Mouse (Mus musculus): ENCODE results near the gene Pde4d. TPM values are rescaled to one million over a fixed set of nuclear protein-coding genes. Genes with fewer than 3 reads are reported as not detected.
"Not testable (repeated sequence)": the region's sequence is repeated elsewhere in the genome, so short reads cannot be mapped to it uniquely, and the experiment has no call there.

Pde4d gene
- polyA plus RNA-seq, 1 experiment from 2014 or later: 12.4 TPM

DNA sequence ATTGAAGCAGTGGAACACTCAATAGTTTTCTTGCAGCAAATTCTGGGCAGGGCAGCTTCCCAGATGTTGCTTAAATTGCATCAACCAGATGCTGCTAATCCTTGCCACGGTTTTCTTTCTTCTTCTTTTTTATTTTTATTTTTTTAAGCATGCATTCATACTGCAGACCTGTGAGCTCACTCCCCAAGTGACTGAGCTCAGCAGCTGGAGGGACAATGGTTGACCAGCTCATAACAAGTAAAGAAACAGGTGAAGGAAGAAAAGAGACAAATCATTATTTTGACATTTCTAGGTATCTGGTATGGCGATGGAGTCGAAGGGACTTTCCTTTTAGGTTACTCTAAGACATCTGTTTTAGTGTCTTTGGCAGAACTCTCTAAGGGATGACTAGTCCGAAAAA lies 308.6 kb downstream of the Pde4d start:
- no peak for ATAC-seq (ENCODE audit: low FRiP score, low read depth)
- WGBS: 86% methylated on average over 4 of the region's 4 CpGs

DNA sequence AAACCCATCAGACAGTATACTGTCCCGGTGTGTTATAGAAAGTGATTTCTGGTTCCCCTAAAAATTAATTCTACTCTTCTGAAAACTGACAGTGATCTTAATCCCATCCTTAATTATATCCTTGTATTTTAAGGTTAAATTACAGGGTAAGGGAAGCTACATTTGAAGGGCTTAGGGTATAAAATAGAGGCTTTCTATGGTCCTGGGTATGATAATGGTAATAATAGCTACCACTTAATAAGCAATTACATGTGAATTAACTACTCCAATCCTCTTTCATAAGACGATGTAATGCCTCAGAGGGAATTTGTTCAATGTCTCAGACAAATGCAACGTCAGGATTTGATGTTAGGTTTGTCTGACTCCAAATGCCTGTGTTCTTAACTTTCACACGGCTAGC lies 309.4 kb downstream of the Pde4d start:
- Histone ChIP-seq H3K27me3 (replicated peaks) (no peaks in the 10 kb centered on the region), H3K4me3 (no peak overlapping the region), H3K4me1 (no peaks in the 10 kb centered on the region), H3K36me3 (no peaks in the 10 kb centered on the region), H3K27ac (no peak overlapping the region), H3K9me3 (no peaks in the 10 kb centered on the region), H3K4me2 (replicated peaks) (no peak overlapping the region), H3K9ac (no peak overlapping the region)
- WGBS: 85% methylated on average over 4 of the region's 4 CpGs
- ATAC-seq (ENCODE audit: low FRiP score, low read depth): no peak

More for the DNA sequence above, 308.6 kb downstream of the Pde4d start:
- H3K4me2 ChIP-seq (replicated peaks): no peak overlapping the region
- H3K27me3 ChIP-seq (replicated peaks): no peaks in the 10 kb centered on the region
- H3K36me3 ChIP-seq: no peaks in the 10 kb centered on the region
- H3K9me3 ChIP-seq: no peaks in the 10 kb centered on the region
- H3K4me1 ChIP-seq: no peaks in the 10 kb centered on the region
- H3K27ac ChIP-seq: no peak overlapping the region
- no peak overlapping the region for H3K4me3 ChIP-seq
- H3K9ac ChIP-seq: no peak overlapping the region

DNA sequence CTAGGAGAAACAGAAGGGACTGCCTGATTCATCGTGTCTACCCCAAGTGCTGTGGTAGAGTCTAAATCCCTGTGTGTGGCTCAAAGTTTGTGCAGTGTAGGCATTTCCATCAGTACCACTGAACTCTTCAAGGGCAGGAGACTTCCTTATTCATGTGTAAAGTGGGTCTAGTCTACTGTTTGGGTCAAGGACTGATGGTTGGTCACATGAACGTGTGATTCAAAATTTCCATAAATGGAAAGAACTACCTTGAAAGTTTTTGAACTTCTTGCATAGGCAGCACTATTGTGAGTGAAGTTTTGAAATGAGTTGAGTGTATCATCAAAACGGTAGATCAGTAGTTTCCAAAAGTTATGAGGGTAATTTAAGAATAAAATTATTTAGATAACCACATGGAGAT lies 313.5 kb downstream of the Pde4d start:
- no peaks in the 10 kb centered on the region for H3K9me3 ChIP-seq
- no peak overlapping the region for H3K4me2 ChIP-seq (replicated peaks)
- no peak overlapping the region for H3K4me3 ChIP-seq
- no peaks in the 10 kb centered on the region for H3K36me3 ChIP-seq
- no peak for ATAC-seq (ENCODE audit: low FRiP score, low read depth)
- no peak overlapping the region for H3K27ac ChIP-seq
- no peak overlapping the region for H3K9ac ChIP-seq
- 88% methylated on average over 3 of the region's 3 CpGs for WGBS
- no peaks in the 10 kb centered on the region for H3K27me3 ChIP-seq (replicated peaks)
- H3K4me1 ChIP-seq: no peaks in the 10 kb centered on the region

GRCm38 (mm10) chr13:108766020-108766727 lies 316.4 kb downstream of the Pde4d start:
- no peaks in the 10 kb centered on the region for H3K4me1 ChIP-seq
- no peak overlapping the region for H3K4me3 ChIP-seq
- H3K9ac ChIP-seq: no peak overlapping the region
- H3K9me3 ChIP-seq: no peaks in the 10 kb centered on the region
- no peaks in the 10 kb centered on the region for H3K36me3 ChIP-seq
- H3K27me3 ChIP-seq (replicated peaks): no peaks in the 10 kb centered on the region
- ATAC-seq (ENCODE audit: low FRiP score, low read depth): no peak
- H3K4me2 ChIP-seq (replicated peaks): no peak overlapping the region
- 83% methylated on average over 11 of the region's 11 CpGs for WGBS
- H3K27ac ChIP-seq: no peak overlapping the region

GRCm38 (mm10) chr13:108769465-108770056 lies 319.8 kb downstream of the Pde4d start:
- H3K9me3 ChIP-seq: no peaks in the 10 kb centered on the region
- H3K4me2 ChIP-seq (replicated peaks): no peak overlapping the region
- H3K36me3 ChIP-seq: no peaks in the 10 kb centered on the region
- H3K27ac ChIP-seq: no peak overlapping the region
- H3K4me1 ChIP-seq: no peaks in the 10 kb centered on the region
- WGBS: 38% methylated on average over 3 of the region's 3 CpGs
- no peaks in the 10 kb centered on the region for H3K27me3 ChIP-seq (replicated peaks)
- ATAC-seq (ENCODE audit: low FRiP score, low read depth): no peak
- H3K4me3 ChIP-seq: no peak overlapping the region
- H3K9ac ChIP-seq: no peak overlapping the region

GRCm38 (mm10) chr13:108772386-108772785 lies 322.6 kb downstream of the Pde4d start:
- Histone ChIP-seq H3K9me3 (no peaks in the 10 kb centered on the region), H3K9ac (no peak overlapping the region), H3K4me2 (replicated peaks) (no peak overlapping the region), H3K4me3 (no peak overlapping the region), H3K27ac (no peak overlapping the region), H3K36me3 (no peaks in the 10 kb centered on the region), H3K27me3 (replicated peaks) (no peaks in the 10 kb centered on the region), H3K4me1 (no peaks in the 10 kb centered on the region)
- no peak for ATAC-seq (ENCODE audit: low FRiP score, low read depth)
- 50% methylated on average over 3 of the region's 3 CpGs for WGBS

DNA sequence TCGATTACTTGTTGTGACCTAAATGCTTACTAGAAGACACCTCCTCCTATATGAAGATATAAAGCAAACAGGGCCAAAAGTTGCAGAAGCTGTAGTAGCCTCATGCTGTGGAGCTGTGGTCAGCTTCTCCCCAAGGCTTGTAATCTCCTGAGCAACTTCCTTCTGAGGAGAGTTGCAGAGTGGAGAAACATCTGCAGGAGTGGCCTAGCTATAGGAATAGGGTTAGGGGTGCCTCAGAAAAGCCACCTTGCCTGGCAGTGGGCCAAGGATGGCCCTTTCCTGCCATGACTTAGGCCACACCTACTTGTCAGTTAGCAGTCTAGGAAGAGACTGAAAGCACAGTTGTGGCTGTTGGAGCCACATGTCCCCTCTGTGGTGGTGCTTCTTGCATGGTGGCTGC lies 325.2 kb downstream of the Pde4d start:
- ATAC-seq (ENCODE audit: low FRiP score, low read depth): no peak
- H3K27ac ChIP-seq: no peak overlapping the region
- no peak overlapping the region for H3K4me2 ChIP-seq (replicated peaks)
- WGBS: 86% methylated on average over 1 of the region's 1 CpGs
- H3K36me3 ChIP-seq: no peaks in the 10 kb centered on the region
- no peaks in the 10 kb centered on the region for H3K9me3 ChIP-seq
- no peak overlapping the region for H3K9ac ChIP-seq
- H3K4me1 ChIP-seq: no peaks in the 10 kb centered on the region
- H3K27me3 ChIP-seq (replicated peaks): no peaks in the 10 kb centered on the region
- H3K4me3 ChIP-seq: no peak overlapping the region

DNA sequence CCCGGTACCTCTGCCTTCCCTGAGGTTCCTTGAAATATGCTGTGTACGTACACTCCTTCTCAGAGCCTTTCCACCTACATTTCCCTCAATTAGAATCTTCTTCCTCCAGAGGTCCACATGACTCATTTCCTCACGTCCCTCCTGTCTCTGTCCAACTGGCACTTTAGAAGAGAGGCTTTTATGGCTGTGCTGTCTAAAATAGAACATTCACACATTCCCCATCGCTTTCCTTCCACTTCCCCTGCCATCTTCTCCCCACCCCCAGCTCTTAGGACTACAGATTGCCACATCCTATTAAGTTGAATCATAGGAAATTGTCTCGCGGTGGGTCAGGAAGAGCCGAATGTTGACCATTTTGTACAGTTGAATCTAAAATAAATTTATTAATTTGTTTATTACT lies 326.1 kb downstream of the Pde4d start:
- Histone ChIP-seq H3K27ac (no peak overlapping the region), H3K27me3 (replicated peaks) (no peaks in the 10 kb centered on the region), H3K4me2 (replicated peaks) (no peak overlapping the region), H3K4me1 (no peaks in the 10 kb centered on the region), H3K36me3 (no peaks in the 10 kb centered on the region), H3K4me3 (no peak overlapping the region), H3K9ac (no peak overlapping the region), H3K9me3 (no peaks in the 10 kb centered on the region)
- ATAC-seq (ENCODE audit: low FRiP score, low read depth): no peak
- 82% methylated on average over 7 of the region's 7 CpGs for WGBS

- H3K4me2 ChIP-seq (replicated peaks); H3K9me3 ChIP-seq; H3K9ac ChIP-seq; H3K27ac ChIP-seq; ATAC-seq (ENCODE audit: low FRiP score, low read depth); H3K4me3 ChIP-seq; H3K36me3 ChIP-seq; H3K4me1 ChIP-seq; H3K27me3 ChIP-seq (replicated peaks): not testable (repeated sequence)
- 82% methylated on average over 3 of the region's 3 CpGs for WGBS
These were observed 347.9 kb downstream of the Pde4d start for GRCm38 (mm10) chr13:108797620-108798019.

- no peaks in the 10 kb centered on the region for H3K27me3 ChIP-seq (replicated peaks)
- 90% methylated on average over 7 of the region's 7 CpGs for WGBS
- H3K36me3 ChIP-seq: no peaks in the 10 kb centered on the region
- no peak overlapping the region for H3K9ac ChIP-seq
- no peaks in the 10 kb centered on the region for H3K9me3 ChIP-seq
- ATAC-seq (ENCODE audit: low FRiP score, low read depth): no peak
- H3K4me3 ChIP-seq: no peak overlapping the region
- H3K4me1 ChIP-seq: no peaks in the 10 kb centered on the region
- H3K4me2 ChIP-seq (replicated peaks): no peak overlapping the region
- no peak overlapping the region for H3K27ac ChIP-seq
These were observed 359.4 kb downstream of the Pde4d start for GRCm38 (mm10) chr13:108809191-108809590.

DNA sequence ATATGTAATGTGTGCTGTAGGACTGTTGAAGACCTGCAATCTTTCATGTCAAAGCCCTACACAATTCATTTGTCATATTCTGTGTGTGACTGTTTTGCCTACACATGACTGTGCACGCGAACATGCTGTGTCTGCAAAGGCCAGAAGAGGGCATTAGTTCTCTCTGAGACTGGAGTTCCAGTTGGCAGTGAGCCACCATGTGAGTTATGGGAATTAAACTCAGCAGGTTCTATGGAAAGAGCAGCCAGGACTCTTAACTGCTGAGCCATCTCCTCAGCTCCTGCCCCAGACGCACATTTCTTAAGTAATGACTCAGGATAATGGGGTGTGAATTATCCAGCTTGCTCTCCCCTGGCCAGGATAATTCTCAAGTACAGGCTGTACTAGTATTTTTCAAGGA lies 363.2 kb downstream of the Pde4d start:
- peak; percentile 44; the same call in 1 of the 2 replicates for ATAC-seq (ENCODE audit: low FRiP score, low read depth)

DNA sequence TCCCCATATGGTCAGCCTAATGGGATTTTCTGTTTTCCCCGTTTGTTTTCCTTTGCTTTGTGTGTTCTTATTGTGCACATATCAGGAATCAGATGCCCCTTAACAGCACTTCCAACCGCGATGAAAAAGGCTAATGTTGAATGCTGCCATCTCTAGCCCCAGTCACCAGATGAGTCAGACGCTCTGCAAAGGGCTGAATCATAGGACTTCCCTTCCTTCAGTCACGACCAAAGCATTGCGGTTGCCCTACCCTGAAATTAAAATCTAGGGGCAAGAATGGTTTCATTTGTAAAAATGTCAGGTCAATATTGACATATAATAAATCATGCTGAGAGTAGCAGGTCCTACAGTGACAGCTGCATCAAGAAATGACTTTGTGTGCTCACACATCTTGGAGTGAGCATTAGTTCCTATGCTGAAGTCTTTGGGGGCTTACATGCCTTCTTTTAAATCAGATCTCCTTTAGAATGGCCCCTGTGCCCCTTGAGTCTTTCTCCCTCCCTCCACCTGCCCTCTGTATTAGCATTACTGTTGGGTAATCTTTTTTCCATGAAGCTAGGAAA lies 370.2 kb downstream of the Pde4d start:
- WGBS: 76% methylated on average over 6 of the region's 6 CpGs
- no peak for ATAC-seq (ENCODE audit: low FRiP score, low read depth)

More for the DNA sequence above, 363.2 kb downstream of the Pde4d start:
- no peak overlapping the region for H3K4me3 ChIP-seq
- WGBS: 51% methylated on average over 3 of the region's 3 CpGs
- no peaks in the 10 kb centered on the region for H3K36me3 ChIP-seq
- H3K27ac ChIP-seq: no peak overlapping the region
- H3K4me2 ChIP-seq (replicated peaks): no peak overlapping the region
- H3K9ac ChIP-seq: no peak overlapping the region
- H3K27me3 ChIP-seq (replicated peaks): no peaks in the 10 kb centered on the region
- no peaks in the 10 kb centered on the region for H3K9me3 ChIP-seq
- H3K4me1 ChIP-seq: no peaks in the 10 kb centered on the region

GRCm38 (mm10) chr13:108820487-108820886 lies 370.7 kb downstream of the Pde4d start:
- no peaks in the 10 kb centered on the region for H3K4me1 ChIP-seq
- no peak overlapping the region for H3K9ac ChIP-seq
- 88% methylated on average over 2 of the region's 2 CpGs for WGBS
- H3K4me2 ChIP-seq (replicated peaks): no peak overlapping the region
- H3K4me3 ChIP-seq: no peak overlapping the region
- no peaks in the 10 kb centered on the region for H3K9me3 ChIP-seq
- H3K27ac ChIP-seq: no peak overlapping the region
- H3K36me3 ChIP-seq: no peaks in the 10 kb centered on the region
- no peaks in the 10 kb centered on the region for H3K27me3 ChIP-seq (replicated peaks)
- no peak for ATAC-seq (ENCODE audit: low FRiP score, low read depth)

More for the DNA sequence above, 370.2 kb downstream of the Pde4d start:
- no peak overlapping the region for H3K27ac ChIP-seq
- no peaks in the 10 kb centered on the region for H3K27me3 ChIP-seq (replicated peaks)
- no peak overlapping the region for H3K4me3 ChIP-seq
- H3K9ac ChIP-seq: no peak overlapping the region
- H3K9me3 ChIP-seq: no peaks in the 10 kb centered on the region
- H3K4me1 ChIP-seq: no peaks in the 10 kb centered on the region
- H3K4me2 ChIP-seq (replicated peaks): no peak overlapping the region
- H3K36me3 ChIP-seq: no peaks in the 10 kb centered on the region
